Mouse (Mus musculus) limb, embryonic 11.5 days (tissue): Measurements from ENCODE around the gene Trp53rkb. TPM values are rescaled to one million over a fixed set of nuclear protein-coding genes. Genes with fewer than 3 reads are reported as not detected.

Source experiments
- ATAC-seq: fragments of 200-750 bp; cut with Nextera tagmentation; 2 replicates; pipeline ENCODE4 v1.8.0; 2017; ENCODE audit warnings: low read depth; ENCODE audit not compliant: insufficient number of reproducible peaks, low FRiP score, low TSS enrichment
- DNase-seq: peaks from one replicate; pipeline ENCODE4 v3.0.0-alpha.2; 2015; ENCODE audit warnings: low spot score
- H3K27ac ChIP-seq: fragments of 300-500 bp; sonication (generic); replicated peaks from 2 replicates; pipeline ENCODE4 v1.5.1; 2014; ENCODE audit warnings: low read depth, mild to moderate bottlenecking, low read length
- H3K27me3 ChIP-seq: fragments of 300-500 bp; sonication (generic); 2 replicates; pipeline ENCODE4 v1.6.1; 2014; ENCODE audit warnings: mild to moderate bottlenecking, low read length, mixed read lengths; ENCODE audit not compliant: control insufficient read depth, insufficient read depth
- H3K36me3 ChIP-seq: fragments of 300-500 bp; sonication (generic); 2 replicates; pipeline ENCODE4 v1.6.1; 2014; ENCODE audit warnings: mild to moderate bottlenecking, low read length, moderate library complexity, mixed read lengths; ENCODE audit not compliant: control insufficient read depth, insufficient read depth
- H3K4me1 ChIP-seq: fragments of 300-500 bp; sonication (generic); 2 replicates; pipeline ENCODE4 v1.6.1; 2014; ENCODE audit warnings: low read length, mixed read lengths; ENCODE audit not compliant: control insufficient read depth, insufficient read depth
- H3K4me2 ChIP-seq: fragments of 300-500 bp; sonication (generic); 2 replicates; pipeline ENCODE4 v1.6.1; 2014; ENCODE audit warnings: low read depth, mild to moderate bottlenecking, moderate library complexity; ENCODE audit not compliant: severe bottlenecking
- H3K4me3 ChIP-seq: fragments of 300-500 bp; sonication (generic); 2 replicates; pipeline ENCODE4 v1.5.1; 2014; ENCODE audit warnings: low read depth, low read length
- H3K9ac ChIP-seq: fragments of 300-500 bp; sonication (generic); 2 replicates; pipeline ENCODE4 v1.6.1; 2014; ENCODE audit warnings: mild to moderate bottlenecking, low read length
- H3K9me3 ChIP-seq: fragments of 300-500 bp; sonication (generic); 2 replicates; pipeline ENCODE4 v1.6.1; 2016; ENCODE audit warnings: low read length; ENCODE audit not compliant: control insufficient read depth
- WGBS: fragments of 180-500 bp; shearing (Covaris S2); extraction: QIAGEN DNeasy Blood & Tissue Kit; methylation state at CpG from one replicate; pipeline ENCODE4 v1.1.7; 2014; 5-methylcytosine and 5-hydroxymethylcytosine counted together
- polyA plus RNA-seq: library from polyadenylated mRNA; unstranded; fragments of >200 nt; fragmentation: Nextera tagmentation; extraction: Ambion mirVana; gene quantifications from 2 replicates; pipeline ENCODE4 v1.2.1, GENCODE M21; 2014

Gene Trp53rkb
- polyA plus RNA-seq, 1 experiment from 2014 or later: 11.1 TPM

GRCm38 (mm10) chr2:166803298-166803697 is 11.0 kb downstream of the Trp53rkb start:
- H3K9me3 ChIP-seq: no peaks in the 10 kb centered on the region
- 96% methylated on average over 3 of the region's 3 CpGs for WGBS
- no peak for ATAC-seq

DNA sequence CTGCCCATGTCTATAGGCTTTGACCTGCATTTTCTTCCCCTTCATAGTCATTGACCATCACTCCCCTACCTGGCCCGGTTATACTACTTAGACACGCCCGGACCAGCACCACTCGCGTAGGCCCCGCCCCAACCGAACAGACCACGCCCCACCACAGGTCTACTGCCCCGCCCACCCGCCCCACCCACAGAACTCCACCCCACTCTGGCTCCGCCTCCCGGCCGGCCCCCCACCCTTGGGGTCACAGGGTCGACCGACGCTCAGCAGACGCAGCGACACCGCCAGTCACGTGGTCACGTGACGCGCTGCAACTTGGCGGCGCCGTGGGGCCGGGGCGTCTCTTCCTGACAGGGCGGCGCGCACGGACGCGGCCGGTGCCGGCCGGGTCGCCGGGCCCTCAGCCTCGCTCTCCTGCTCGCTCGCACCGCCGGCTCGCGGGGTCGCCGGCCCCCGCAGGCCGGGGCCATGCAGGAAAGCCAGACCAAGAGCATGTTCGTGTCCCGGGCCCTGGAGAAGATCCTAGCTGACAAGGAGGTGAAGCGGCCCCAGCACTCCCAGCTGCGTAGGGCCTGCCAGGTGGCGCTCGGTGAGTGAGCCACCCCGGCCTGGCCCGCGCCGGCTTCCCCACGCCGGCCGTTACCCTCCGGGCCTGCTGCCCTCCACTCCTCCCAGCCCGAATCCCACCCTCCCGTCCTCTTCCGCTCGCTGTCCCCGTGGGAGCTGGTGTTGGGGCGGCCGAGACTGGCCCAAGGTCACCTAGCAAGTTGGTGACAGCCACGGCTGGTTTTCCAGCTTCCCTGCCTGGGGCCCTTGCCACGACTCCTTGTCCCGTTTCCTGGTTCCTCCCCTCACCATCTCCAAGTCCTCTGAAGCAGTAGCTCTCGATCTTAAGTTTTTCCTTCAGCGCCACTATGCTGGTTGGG is 13.2 kb downstream of the Trp53rkb start, which contains the start of gene Arfgef2:
Gene Arfgef2, plus strand, starts transcription at position 339 of the 923 bp plus-strand sequence.
- no peaks in the 10 kb centered on the region for H3K9me3 ChIP-seq

More at GRCm38 (mm10) chr2:166803298-166803697, 11.0 kb downstream of the Trp53rkb start:
- Histone ChIP-seq H3K4me1 (peaks cover 11% of the 10 kb centered on the region; the same call in 1 of the 2 replicates), H3K27ac (no peak overlapping the region), H3K36me3 (peaks cover 3% of the 10 kb centered on the region; the same call in 1 of the 2 replicates), H3K4me3 (no peak overlapping the region), H3K27me3 (no peaks in the 10 kb centered on the region), H3K4me2 (no peak overlapping the region), H3K9ac (no peak overlapping the region)
- DNase-seq: no peak

GRCm38 (mm10) chr2:166806173-166806705 is 13.9 kb downstream of the Trp53rkb start:
- ATAC-seq (no peak), DNase-seq (no peak)
- Histone ChIP-seq H3K4me3 (peak overlapping the region; percentile 76), H3K27ac (no peak overlapping the region), H3K36me3 (no peaks in the 10 kb centered on the region), H3K9ac (peak overlapping the region; percentile 63), H3K4me2 (peak overlapping the region; percentile 83), H3K4me1 (peaks cover 11% of the 10 kb centered on the region; the same call in 1 of the 2 replicates), H3K9me3 (no peaks in the 10 kb centered on the region), H3K27me3 (no peaks in the 10 kb centered on the region)
- WGBS: 27% methylated on average over 14 of the region's 14 CpGs

More for the DNA sequence above, 13.2 kb downstream of the Trp53rkb start, which contains the start of gene Arfgef2:
- ATAC-seq (peak; percentile 76), DNase-seq (peak; percentile 88)
- peak within 1 kb of the TSS; percentile 83 for H3K4me2 ChIP-seq
- H3K4me1 ChIP-seq: peaks cover 11% of the 10 kb centered on the region; the same call in 1 of the 2 replicates
- no peak within 1 kb of the TSS for H3K27ac ChIP-seq
- no peaks in the 10 kb centered on the region for H3K36me3 ChIP-seq
- H3K9ac ChIP-seq: peak within 1 kb of the TSS; percentile 63
- H3K4me3 ChIP-seq: peak within 1 kb of the TSS; percentile 76
- no peaks in the 10 kb centered on the region for H3K27me3 ChIP-seq
- under 1% methylated on average over 66 of the region's 76 CpGs for WGBS

DNA sequence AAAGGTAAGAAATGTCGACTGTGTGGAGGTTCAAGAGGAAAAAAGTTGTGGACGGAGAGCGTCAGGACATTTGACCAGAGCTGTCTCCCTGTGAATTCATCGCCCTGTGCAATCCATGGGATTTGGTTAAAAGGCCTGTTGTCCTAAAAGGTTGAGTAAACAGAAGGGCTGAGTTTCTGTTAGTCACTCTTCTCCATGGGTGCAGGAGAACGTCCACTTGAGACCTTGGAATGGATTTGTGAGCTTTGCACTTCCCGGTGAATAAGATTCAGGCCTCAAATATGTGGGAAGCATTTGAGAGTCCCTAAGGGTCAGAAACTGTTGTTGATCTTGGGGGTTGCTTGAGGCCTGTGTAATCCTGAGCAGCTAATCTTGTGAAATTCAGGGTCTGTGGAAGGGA is 14.5 kb downstream of the Trp53rkb start:
- Histone ChIP-seq H3K4me2 (0 out of 2 replicates have a peak overlapping the region, but pooled peaks have one; percentile 83), H3K36me3 (no peaks in the 10 kb centered on the region), H3K27me3 (no peaks in the 10 kb centered on the region), H3K9me3 (no peaks in the 10 kb centered on the region), H3K4me1 (peaks cover 11% of the 10 kb centered on the region; the same call in 1 of the 2 replicates), H3K9ac (no peak overlapping the region), H3K4me3 (no peak overlapping the region; the same call in 1 of the 2 replicates), H3K27ac (no peak overlapping the region)
- WGBS: 88% methylated on average over 6 of the region's 6 CpGs
- DNase-seq: no peak
- no peak for ATAC-seq

DNA sequence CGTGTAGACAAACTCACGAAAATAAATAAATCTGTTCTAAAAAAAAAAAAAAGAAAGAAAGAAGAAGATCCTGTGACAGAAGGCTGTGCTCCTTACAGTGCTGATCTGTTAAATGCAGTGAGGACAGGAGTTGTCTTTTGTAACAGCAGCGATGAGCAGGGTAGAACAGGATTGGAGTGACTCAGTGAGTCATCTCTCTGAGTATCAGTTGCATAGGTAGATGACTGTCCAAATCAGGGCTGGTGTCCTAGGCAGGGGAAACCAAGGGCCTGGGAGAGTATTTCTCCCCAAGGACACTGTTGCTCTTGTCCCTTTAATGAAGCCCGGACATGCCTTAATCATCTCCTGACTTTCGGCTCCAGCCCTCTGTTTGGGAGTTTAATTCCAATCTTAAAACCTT is 17.2 kb downstream of the Trp53rkb start:
- Histone ChIP-seq H3K9ac (no peak overlapping the region), H3K4me1 (peaks cover 11% of the 10 kb centered on the region; the same call in 1 of the 2 replicates), H3K9me3 (no peaks in the 10 kb centered on the region), H3K4me3 (no peak overlapping the region), H3K27me3 (no peaks in the 10 kb centered on the region), H3K4me2 (no peak overlapping the region), H3K36me3 (no peaks in the 10 kb centered on the region), H3K27ac (no peak overlapping the region)
- DNase-seq (no peak), ATAC-seq (no peak)
- 88% methylated on average over 5 of the region's 5 CpGs for WGBS

DNA sequence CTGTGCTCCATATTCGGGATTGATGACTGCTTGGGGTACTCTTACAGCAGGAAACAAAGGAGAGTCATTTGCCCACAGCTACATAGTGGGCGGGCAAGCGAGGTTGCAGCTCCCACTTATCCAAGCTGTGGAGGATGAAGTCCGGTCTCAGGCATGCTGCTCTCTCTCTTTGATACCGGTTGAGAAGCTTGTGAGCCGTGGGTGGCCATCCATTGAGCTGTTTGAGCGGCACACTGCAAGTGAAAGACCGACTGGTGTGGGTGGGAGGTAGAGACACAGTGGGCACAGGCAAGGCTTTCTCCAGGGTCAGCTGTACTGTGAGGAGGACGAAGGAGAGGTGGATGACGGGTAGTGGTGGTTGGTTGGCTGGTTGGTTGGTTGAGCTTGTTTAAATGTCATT is 18.5 kb downstream of the Trp53rkb start:
- ATAC-seq (no peak), DNase-seq (no peak)
- H3K9ac ChIP-seq: no peak overlapping the region
- no peaks in the 10 kb centered on the region for H3K36me3 ChIP-seq
- 93% methylated on average over 10 of the region's 10 CpGs for WGBS
- H3K4me2 ChIP-seq: no peak overlapping the region
- H3K9me3 ChIP-seq: no peaks in the 10 kb centered on the region
- H3K27ac ChIP-seq: no peak overlapping the region
- peaks cover 11% of the 10 kb centered on the region; the same call in 1 of the 2 replicates for H3K4me1 ChIP-seq
- H3K4me3 ChIP-seq: no peak overlapping the region
- no peaks in the 10 kb centered on the region for H3K27me3 ChIP-seq

DNA sequence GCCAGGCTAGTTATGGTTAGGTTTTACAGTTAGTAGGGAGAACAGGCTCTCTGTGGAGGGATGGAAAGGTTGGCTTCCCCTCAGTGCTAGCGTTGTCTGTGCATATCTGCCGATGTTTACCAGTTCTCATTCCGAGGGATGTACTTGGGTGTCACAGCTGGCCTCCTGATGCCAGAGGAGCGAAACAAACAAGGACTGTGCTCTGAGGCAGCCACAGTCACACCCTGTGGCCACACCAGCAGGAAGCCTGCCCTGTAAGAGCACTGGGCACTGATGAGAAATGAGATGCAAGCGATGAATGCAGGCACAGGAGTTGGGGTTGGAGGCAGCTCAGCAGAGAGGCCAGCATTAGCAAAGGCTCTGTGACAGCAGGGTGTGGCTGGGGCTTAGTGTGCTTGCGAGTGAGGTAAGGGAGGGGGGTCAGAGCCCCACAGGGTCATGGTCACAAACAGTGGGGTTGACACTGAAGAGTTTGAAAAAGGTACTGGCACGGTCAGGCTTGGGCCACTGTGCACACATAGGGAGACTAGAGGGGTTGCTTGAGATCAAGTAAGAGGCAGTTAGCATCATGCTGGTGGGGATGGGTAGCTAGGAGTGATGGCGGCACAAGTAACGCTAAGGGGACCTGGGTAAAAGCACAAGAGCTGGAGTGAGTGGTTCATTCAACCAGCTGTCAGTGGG is 26.3 kb downstream of the Trp53rkb start:
- no peak overlapping the region for H3K4me2 ChIP-seq
- no peak overlapping the region for H3K27ac ChIP-seq
- no peaks in the 10 kb centered on the region for H3K9me3 ChIP-seq
- no peaks in the 10 kb centered on the region; the same call in 1 of the 2 replicates for H3K36me3 ChIP-seq
- 89% methylated on average over 9 of the region's 9 CpGs for WGBS
- DNase-seq: no peak
- no peaks in the 10 kb centered on the region for H3K27me3 ChIP-seq
- no peaks in the 10 kb centered on the region for H3K4me1 ChIP-seq
- no peak overlapping the region for H3K4me3 ChIP-seq
- no peak overlapping the region for H3K9ac ChIP-seq
- ATAC-seq: no peak

DNA sequence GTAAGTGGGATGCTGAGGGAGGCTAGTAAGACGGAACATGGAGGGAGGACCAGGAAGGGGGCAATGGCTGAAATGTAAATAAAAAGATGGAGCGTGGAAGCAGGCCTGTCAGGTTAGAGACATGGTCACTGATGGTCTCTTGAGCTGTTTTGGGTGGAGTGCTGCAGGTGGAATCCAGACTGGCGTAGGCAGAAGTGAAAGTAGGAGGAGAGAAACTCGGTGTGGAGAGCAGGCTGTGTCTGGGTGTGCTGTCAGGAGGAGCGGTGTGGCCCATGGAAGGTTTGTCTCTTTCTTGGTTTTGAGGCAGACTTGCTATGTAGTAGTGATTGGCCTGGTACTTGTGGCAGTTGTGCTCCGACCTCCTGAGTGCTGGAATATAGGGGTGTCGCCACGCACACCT is 27.5 kb downstream of the Trp53rkb start:
- Histone ChIP-seq H3K4me2 (no peak overlapping the region), H3K4me1 (no peaks in the 10 kb centered on the region), H3K9me3 (no peaks in the 10 kb centered on the region), H3K27ac (no peak overlapping the region), H3K27me3 (no peaks in the 10 kb centered on the region), H3K4me3 (no peak overlapping the region), H3K36me3 (no peaks in the 10 kb centered on the region; the same call in 1 of the 2 replicates), H3K9ac (no peak overlapping the region)
- DNase-seq (no peak), ATAC-seq (no peak)
- 90% methylated on average over 8 of the region's 8 CpGs for WGBS
